Mouse (Mus musculus): Measurements from ENCODE around the gene N4bp1. TPM values are rescaled to one million over a fixed set of nuclear protein-coding genes. Genes with fewer than 3 reads are reported as not detected.

The N4bp1 gene
- total and polyA plus RNA-seq, 3 experiments, result 12.2 to 15.6 (median 12.8) TPM

DNA sequence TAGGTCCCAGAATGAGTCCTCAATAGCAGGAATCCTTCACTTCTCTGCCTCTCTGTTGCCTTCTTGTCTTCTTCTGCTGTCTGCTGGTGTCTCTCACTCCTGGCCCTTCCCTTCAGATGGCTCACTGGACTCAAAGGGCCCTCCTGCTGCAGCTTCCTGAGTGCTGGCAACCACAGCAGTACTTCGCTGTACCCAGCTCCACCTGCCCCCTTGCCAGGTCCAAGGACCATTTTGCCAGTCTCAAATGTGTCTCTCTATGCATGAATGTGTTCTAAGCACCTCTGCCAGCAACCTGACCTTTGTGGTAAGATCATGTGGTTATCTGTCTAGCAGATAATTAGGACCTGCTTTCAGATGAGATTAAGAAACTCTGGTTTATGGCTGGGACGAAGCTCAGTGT is 8.2 kb downstream of the N4bp1 start:
- Histone ChIP-seq H3K4me1 (ENCODE audit: control insufficient read depth in 1 of 2, insufficient read depth in 2 of 2) (peaks cover 15 to 69% of the 10 kb centered on the region in 2 experiments), H3K9ac (ENCODE audit: insufficient read depth, low read depth) (no peak overlapping the region), H3K36me3 (replicated peaks in 1 of 2; ENCODE audit: control insufficient read depth in 1 of 2, insufficient read depth in 1 of 2, low read length in 1 of 2) (peaks cover 14 to 71% of the 10 kb centered on the region in 2 experiments), H3K9me3 (replicated peaks; ENCODE audit: low read length) (peaks cover 3% of the 10 kb centered on the region), H3K4me2 (ENCODE audit: insufficient read depth, low read depth, poor library complexity, severe bottlenecking) (no peak overlapping the region), H3K79me2 (replicated peaks; ENCODE audit: control insufficient read depth, extremely low read depth, insufficient read depth, poor library complexity, severe bottlenecking) (peaks cover 65% of the 10 kb centered on the region), H3K4me3 (replicated peaks in 1 of 3; ENCODE audit: low read depth in 2 of 3, low read length in 2 of 3, poor library complexity in 1 of 3) (no peak overlapping the region), H3K27me3 (replicated peaks) (no peaks in the 10 kb centered on the region), H3K27ac (ENCODE audit: insufficient read depth, low read depth) (no peak overlapping the region)
- no peak for DNase-seq (ENCODE audit: extremely low read depth)
- TF ChIP-seq POLR2AphosphoS2 (IDR thresholded peaks at IDR 0.05; ENCODE audit: low read depth, low read length) (no peak), UBTF (IDR thresholded peaks at IDR 0.05; ENCODE audit: low read depth, low read length) (no peak), RCOR1 (conservative IDR thresholded peaks at IDR 0.05; ENCODE audit: low read depth, low read length) (no peak), USF1 (IDR thresholded peaks at IDR 0.05; ENCODE audit: low read depth, low read length) (no peak), MYC (IDR thresholded peaks at IDR 0.05; ENCODE audit: low read depth, low read length) (no peak)
- dilution Hi-C loops (cut with MboI; ENCODE audit: extremely low pct_ligation_motif_present, extremely low pct_unique_long_range_greater_than_20kb, low sequenced_read_pairs) (no loop called here), in situ Hi-C loops (cut with MboI; ENCODE audit: low pct_ligation_motif_present, low pct_unique_long_range_greater_than_20kb, low sequenced_read_pairs) (no loop called here)

DNA sequence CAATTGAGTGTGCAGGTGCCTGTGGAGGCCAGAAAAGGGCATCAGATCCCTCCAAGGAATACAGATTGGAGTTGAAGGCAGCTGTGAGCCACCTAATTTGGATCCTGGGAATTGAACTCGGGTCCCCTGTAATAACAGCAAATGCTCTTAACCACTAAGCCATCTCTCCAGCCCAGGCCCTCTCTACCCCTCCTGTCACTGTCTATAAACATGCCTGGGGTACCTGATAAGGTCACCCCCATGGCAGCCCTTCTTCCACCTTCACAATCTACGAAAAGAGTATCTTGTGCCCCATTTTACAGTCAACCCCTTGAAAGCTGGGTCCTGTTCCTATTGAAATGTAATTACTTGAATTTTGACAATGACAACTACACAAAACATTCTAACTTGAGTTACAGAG is 11.0 kb downstream of the N4bp1 start:
- Histone ChIP-seq H3K79me2 (replicated peaks; ENCODE audit: control insufficient read depth, extremely low read depth, insufficient read depth, poor library complexity, severe bottlenecking) (peaks cover 60% of the 10 kb centered on the region), H3K4me1 (ENCODE audit: control insufficient read depth in 1 of 2, insufficient read depth in 2 of 2) (peaks cover 25 to 75% of the 10 kb centered on the region in 2 experiments), H3K27me3 (replicated peaks) (no peaks in the 10 kb centered on the region), H3K9me3 (replicated peaks; ENCODE audit: low read length) (peaks cover 3% of the 10 kb centered on the region), H3K36me3 (replicated peaks in 1 of 2; ENCODE audit: control insufficient read depth in 1 of 2, insufficient read depth in 1 of 2, low read length in 1 of 2) (peaks cover 2 to 53% of the 10 kb centered on the region in 2 experiments), H3K4me2 (ENCODE audit: insufficient read depth, low read depth, poor library complexity, severe bottlenecking) (no peak overlapping the region), H3K4me3 (replicated peaks in 1 of 3; ENCODE audit: low read depth in 2 of 3, low read length in 2 of 3, poor library complexity in 1 of 3) (no peak overlapping the region), H3K9ac (ENCODE audit: insufficient read depth, low read depth) (0 out of 2 replicates have a peak overlapping the region, but pooled peaks have one; percentile 8), H3K27ac (ENCODE audit: insufficient read depth, low read depth) (no peak overlapping the region)
- no peak for DNase-seq (ENCODE audit: extremely low read depth)
- dilution Hi-C loops (cut with MboI; ENCODE audit: extremely low pct_ligation_motif_present, extremely low pct_unique_long_range_greater_than_20kb, low sequenced_read_pairs) (no loop called here), in situ Hi-C loops (cut with MboI; ENCODE audit: low pct_ligation_motif_present, low pct_unique_long_range_greater_than_20kb, low sequenced_read_pairs) (no loop called here)
- TF ChIP-seq IRF4 (IDR thresholded peaks at IDR 0.05; ENCODE audit: low read depth, low read length), result no peak
- TF ChIP-seq RAD21 (IDR thresholded peaks at IDR 0.05; ENCODE audit: low read depth, low read length), result no peak
- TF ChIP-seq EP300 (IDR thresholded peaks at IDR 0.05; ENCODE audit: low read length), result no peak
- TF ChIP-seq MEF2A (IDR thresholded peaks at IDR 0.05; ENCODE audit: borderline replicate concordance, low read depth, low read length), result no peak
- TF ChIP-seq MYC (IDR thresholded peaks at IDR 0.05; ENCODE audit: low read depth, low read length), result no peak
- no peak for TF ChIP-seq ZKSCAN1 (IDR thresholded peaks at IDR 0.05; ENCODE audit: borderline replicate concordance, low read depth, low read length)
- no peak for TF ChIP-seq MAZ (IDR thresholded peaks at IDR 0.05; ENCODE audit: low read depth, low read length)
- TF ChIP-seq CHD2 (IDR thresholded peaks at IDR 0.05; ENCODE audit: low read length), result no peak
- TF ChIP-seq ZMIZ1 (IDR thresholded peaks at IDR 0.05; ENCODE audit: low read depth, low read length), result no peak
- TF ChIP-seq SIN3A (IDR thresholded peaks at IDR 0.05; ENCODE audit: low read length), result no peak
- TF ChIP-seq ETS1 (conservative IDR thresholded peaks at IDR 0.05; ENCODE audit: low read depth, low read length), result no peak
- TF ChIP-seq HCFC1 (IDR thresholded peaks at IDR 0.05; ENCODE audit: low read depth, low read length), result no peak
- no peak for TF ChIP-seq TBP (conservative IDR thresholded peaks at IDR 0.05; ENCODE audit: low read depth, low read length)
- TF ChIP-seq UBTF (IDR thresholded peaks at IDR 0.05; ENCODE audit: low read depth, low read length), result no peak
- TF ChIP-seq JUND (conservative IDR thresholded peaks at IDR 0.05; ENCODE audit: low read depth, low read length), result no peak
- no peak for TF ChIP-seq CTCF (conservative IDR thresholded peaks at IDR 0.05 in 1 of 2, IDR thresholded peaks at IDR 0.05 in 1 of 2; ENCODE audit: low read depth in 2 of 2, low read length in 2 of 2)

All from CH12.LX (cell line).